Mouse (Mus musculus) ES-Bruce4 (cell line): Measurements from ENCODE around the gene Gm20662.

Experiments
- CTCF ChIP-seq: IDR thresholded peaks from one replicate; pipeline ENCODE4 v1.8.1; 2011; ENCODE audit warnings: low read depth, low read length
- POLR2A ChIP-seq: IDR thresholded peaks from one replicate; pipeline ENCODE4 v1.8.1; 2011; ENCODE audit warnings: low read length; ENCODE audit not compliant: insufficient read depth

DNA sequence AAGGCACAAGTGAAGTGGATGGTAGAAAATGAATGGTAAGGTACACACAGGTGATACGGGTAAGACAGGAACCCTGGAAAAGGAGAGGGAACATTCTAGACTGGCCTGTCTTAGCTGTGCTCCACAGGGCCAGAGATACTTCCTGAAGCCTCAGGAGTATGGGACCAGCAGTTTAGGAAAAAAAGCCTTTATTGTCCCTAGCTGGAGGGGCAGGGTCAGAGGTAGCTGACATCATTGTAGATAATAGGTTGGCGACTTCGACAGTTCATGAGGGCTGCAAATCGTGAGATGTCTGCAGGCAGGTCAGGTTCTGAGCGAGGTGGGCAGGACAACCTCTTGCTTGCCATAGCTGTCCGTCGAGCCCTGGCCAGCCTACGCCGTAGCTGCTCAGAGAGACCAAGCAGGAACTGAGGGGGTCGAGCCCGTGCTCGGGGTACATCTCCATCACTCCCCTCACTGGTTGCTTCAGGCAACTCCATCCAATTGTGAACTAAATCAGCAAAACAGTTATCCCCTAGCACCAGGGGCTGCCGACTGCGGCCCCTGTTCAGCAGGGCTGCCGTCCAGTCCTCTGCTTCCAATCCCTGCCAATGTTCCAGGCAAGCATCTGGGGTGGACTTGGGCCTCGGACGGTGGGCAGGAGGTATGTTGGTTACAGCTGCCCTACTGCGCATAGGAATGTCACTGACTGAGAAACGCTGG lies 11.9 kb upstream of the Gm20662 start:
- TF ChIP-seq CTCF (no peak), POLR2A (no peak)
